Mouse (Mus musculus): ENCODE data around the gene Exoc7. TPM values are rescaled to one million over a fixed set of nuclear protein-coding genes. Genes with fewer than 3 reads are reported as not detected.

The Exoc7 gene
- polyA plus RNA-seq, 1 experiment, result 31.5 TPM

GRCm38 (mm10) chr11:116329314-116330210 lies 22.5 kb upstream of the Exoc7 start:
- TF ChIP-seq USF1 (IDR thresholded peaks at IDR 0.05; ENCODE audit: low read depth), result no peak

GRCm38 (mm10) chr11:116326963-116327603 lies 20.1 kb upstream of the Exoc7 start:
- H3K79me3 ChIP-seq (ENCODE audit: low read depth), result no peaks in the 10 kb centered on the region
- H3K36me3 ChIP-seq (ENCODE audit: control insufficient read depth, insufficient read depth), result no peaks in the 10 kb centered on the region
- TF ChIP-seq FOSL1 (IDR thresholded peaks at IDR 0.05; ENCODE audit: insufficient read depth, low read length, poor library complexity, severe bottlenecking) (no peak), MYOG (IDR thresholded peaks at IDR 0.05; ENCODE audit: control insufficient read depth, extremely low read depth, insufficient read length) (no peak), USF1 (IDR thresholded peaks at IDR 0.05; ENCODE audit: low read depth) (no peak), CEBPB (IDR thresholded peaks at IDR 0.05; ENCODE audit: low read depth) (no peak), MAX (IDR thresholded peaks at IDR 0.05) (no peak), MYOD1 (IDR thresholded peaks at IDR 0.05; ENCODE audit: control insufficient read depth, insufficient read length, low read depth) (no peak), CTCF (IDR thresholded peaks at IDR 0.05; ENCODE audit: control insufficient read depth, insufficient read depth, insufficient read length) (no peak)
- no peak overlapping the region for H3ac ChIP-seq (ENCODE audit: control insufficient read depth, insufficient read length, low read depth)
- no peaks in the 10 kb centered on the region for H3K27me3 ChIP-seq (ENCODE audit: control insufficient read depth, insufficient read depth, insufficient read length)
- no peaks in the 10 kb centered on the region for H3K79me2 ChIP-seq (ENCODE audit: control insufficient read depth, insufficient read depth)
- H3K4me3 ChIP-seq (ENCODE audit: insufficient read depth, poor library complexity, severe bottlenecking), result no peak overlapping the region

More at GRCm38 (mm10) chr11:116329314-116330210, 22.5 kb upstream of the Exoc7 start:
- Histone ChIP-seq H3ac (ENCODE audit: control insufficient read depth, insufficient read length, low read depth) (no peak overlapping the region), H3K27me3 (ENCODE audit: control insufficient read depth, insufficient read depth, insufficient read length) (no peaks in the 10 kb centered on the region), H3K79me2 (ENCODE audit: control insufficient read depth, insufficient read depth) (no peaks in the 10 kb centered on the region), H3K4me3 (ENCODE audit: insufficient read depth, poor library complexity, severe bottlenecking) (no peak overlapping the region), H3K79me3 (ENCODE audit: low read depth) (no peaks in the 10 kb centered on the region), H3K36me3 (ENCODE audit: control insufficient read depth, insufficient read depth) (no peaks in the 10 kb centered on the region)

GRCm38 (mm10) chr11:116318719-116319659 lies 12.0 kb upstream of the Exoc7 start:
- Histone ChIP-seq H3K27me3 (ENCODE audit: control insufficient read depth, insufficient read depth, insufficient read length) (no peaks in the 10 kb centered on the region), H3ac (ENCODE audit: control insufficient read depth, insufficient read length, low read depth) (peak overlapping the region; percentile 61), H3K79me3 (ENCODE audit: low read depth) (no peaks in the 10 kb centered on the region), H3K36me3 (ENCODE audit: control insufficient read depth, insufficient read depth) (no peaks in the 10 kb centered on the region), H3K79me2 (ENCODE audit: control insufficient read depth, insufficient read depth) (no peaks in the 10 kb centered on the region), H3K4me3 (ENCODE audit: insufficient read depth, poor library complexity, severe bottlenecking) (peak overlapping the region; percentile 27)
- TF ChIP-seq USF1 (IDR thresholded peaks at IDR 0.05; ENCODE audit: low read depth), result no peak
- TF ChIP-seq CTCF (IDR thresholded peaks at IDR 0.05; ENCODE audit: control insufficient read depth, insufficient read depth, insufficient read length), result peak; percentile 97
- TF ChIP-seq MAX (IDR thresholded peaks at IDR 0.05), result peak; percentile 60

GRCm38 (mm10) chr11:116312359-116312758 lies 5.3 kb upstream of the Exoc7 start:
- no peaks in the 10 kb centered on the region for H3K36me3 ChIP-seq (ENCODE audit: control insufficient read depth, insufficient read depth)
- TF ChIP-seq MYOG (IDR thresholded peaks at IDR 0.05; ENCODE audit: control insufficient read depth, extremely low read depth, insufficient read length) (no peak), CTCF (IDR thresholded peaks at IDR 0.05; ENCODE audit: control insufficient read depth, insufficient read depth, insufficient read length) (no peak), USF1 (IDR thresholded peaks at IDR 0.05; ENCODE audit: low read depth) (no peak), CEBPB (IDR thresholded peaks at IDR 0.05; ENCODE audit: low read depth) (no peak), FOSL1 (IDR thresholded peaks at IDR 0.05; ENCODE audit: insufficient read depth, low read length, poor library complexity, severe bottlenecking) (no peak), MYOD1 (IDR thresholded peaks at IDR 0.05; ENCODE audit: control insufficient read depth, insufficient read length, low read depth) (no peak), MAX (IDR thresholded peaks at IDR 0.05) (no peak)
- no peaks in the 10 kb centered on the region for H3K27me3 ChIP-seq (ENCODE audit: control insufficient read depth, insufficient read depth, insufficient read length)
- H3K79me2 ChIP-seq (ENCODE audit: control insufficient read depth, insufficient read depth), result no peaks in the 10 kb centered on the region
- H3K4me3 ChIP-seq (ENCODE audit: insufficient read depth, poor library complexity, severe bottlenecking), result no peak overlapping the region
- H3ac ChIP-seq (ENCODE audit: control insufficient read depth, insufficient read length, low read depth), result no peak overlapping the region
- no peaks in the 10 kb centered on the region for H3K79me3 ChIP-seq (ENCODE audit: low read depth)

- Histone ChIP-seq H3K27me3 (ENCODE audit: control insufficient read depth, insufficient read depth, insufficient read length) (no peaks in the 10 kb centered on the region), H3K36me3 (ENCODE audit: control insufficient read depth, insufficient read depth) (no peaks in the 10 kb centered on the region), H3K79me2 (ENCODE audit: control insufficient read depth, insufficient read depth) (peaks cover 4% of the 10 kb centered on the region), H3K79me3 (ENCODE audit: low read depth) (no peaks in the 10 kb centered on the region), H3K4me3 (ENCODE audit: insufficient read depth, poor library complexity, severe bottlenecking) (no peak overlapping the region), H3ac (ENCODE audit: control insufficient read depth, insufficient read length, low read depth) (no peak overlapping the region)
- TF ChIP-seq MYOG (IDR thresholded peaks at IDR 0.05; ENCODE audit: control insufficient read depth, extremely low read depth, insufficient read length), result no peak
- no peak for TF ChIP-seq FOSL1 (IDR thresholded peaks at IDR 0.05; ENCODE audit: insufficient read depth, low read length, poor library complexity, severe bottlenecking)
- no peak for TF ChIP-seq USF1 (IDR thresholded peaks at IDR 0.05; ENCODE audit: low read depth)
- TF ChIP-seq MYOD1 (IDR thresholded peaks at IDR 0.05; ENCODE audit: control insufficient read depth, insufficient read length, low read depth), result no peak
- TF ChIP-seq CTCF (IDR thresholded peaks at IDR 0.05; ENCODE audit: control insufficient read depth, insufficient read depth, insufficient read length), result no peak
- TF ChIP-seq CEBPB (IDR thresholded peaks at IDR 0.05; ENCODE audit: low read depth), result no peak
- no peak for TF ChIP-seq MAX (IDR thresholded peaks at IDR 0.05)
Observed at GRCm38 (mm10) chr11:116311169-116311568, 4.1 kb upstream of the Exoc7 start.
